Mouse (Mus musculus) forebrain, embryonic 12.5 days (tissue): Measurements from ENCODE around the gene Sox5. TPM values are rescaled to one million over a fixed set of nuclear protein-coding genes. Genes with fewer than 3 reads are reported as not detected.
A peak's percentile ranks its signal among the peaks of the same experiment; 100 is the strongest.

Experiments
- ATAC-seq: fragments of 200-750 bp; cut with Nextera tagmentation; 2 replicates; pipeline ENCODE4 v1.8.0; 2017; ENCODE audit warnings: moderate TSS enrichment; ENCODE audit not compliant: low FRiP score
- H3K27ac ChIP-seq: fragments of 300-500 bp; sonication (generic); 2 replicates; pipeline ENCODE4 v1.5.1; 2016; ENCODE audit warnings: mild to moderate bottlenecking
- H3K27me3 ChIP-seq: fragments of 300-500 bp; sonication (generic); 2 replicates; pipeline ENCODE4 v1.6.1; 2016; ENCODE audit warnings: mild to moderate bottlenecking
- H3K36me3 ChIP-seq: fragments of 300-500 bp; sonication (generic); replicated peaks from 2 replicates; pipeline ENCODE4 v1.6.1; 2016; ENCODE audit warnings: mild to moderate bottlenecking
- H3K4me1 ChIP-seq: fragments of 300-500 bp; sonication (generic); 2 replicates; pipeline ENCODE4 v1.6.1; 2016
- H3K4me2 ChIP-seq: fragments of 300-500 bp; sonication (generic); 2 replicates; pipeline ENCODE4 v1.6.1; 2016; ENCODE audit warnings: mild to moderate bottlenecking, moderate library complexity
- H3K4me3 ChIP-seq: fragments of 300-500 bp; sonication (generic); replicated peaks from 2 replicates; pipeline ENCODE4 v1.5.1; 2016; ENCODE audit warnings: mild to moderate bottlenecking
- H3K9ac ChIP-seq: fragments of 300-500 bp; sonication (generic); 2 replicates; pipeline ENCODE4 v1.6.1; 2016; ENCODE audit warnings: mild to moderate bottlenecking
- H3K9me3 ChIP-seq: fragments of 300-500 bp; sonication (generic); 2 replicates; pipeline ENCODE4 v1.6.1; 2016
- WGBS: fragments of 180-500 bp; shearing (Covaris S2); methylation state at CpG from one replicate; pipeline ENCODE4 v1.1.7; 2016; 5-methylcytosine and 5-hydroxymethylcytosine counted together
- polyA plus RNA-seq: library from polyadenylated mRNA; unstranded; fragments of >200 nt; fragmentation: Nextera tagmentation; extraction: Ambion mirVana; gene quantifications from 2 replicates; pipeline ENCODE4 v1.2.1, GENCODE M21; 2016

The Sox5 gene
- polyA plus RNA-seq, 1 experiment from 2014 or later, result 89.0 TPM

DNA sequence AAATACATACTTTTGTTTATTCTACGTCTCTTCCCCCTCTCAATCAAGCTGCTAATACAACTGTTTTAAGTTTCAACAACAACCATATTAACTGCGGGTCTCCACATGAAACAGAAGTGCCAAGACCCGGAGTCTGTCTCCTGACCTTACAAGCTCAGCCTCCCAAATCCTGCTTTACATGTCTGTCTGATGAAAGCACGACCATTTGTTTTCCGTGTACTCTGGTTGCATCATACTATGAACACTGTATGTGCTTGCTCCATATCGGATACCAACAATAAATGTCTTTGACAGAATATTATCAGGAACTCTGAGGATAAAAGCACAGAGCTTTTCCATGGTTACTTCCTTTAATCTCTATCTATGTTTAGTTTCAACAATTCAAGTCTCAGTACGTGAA lies 516.8 kb downstream of the Sox5 start:
- H3K9ac ChIP-seq, result no peak overlapping the region
- 76% methylated on average over 7 of the region's 7 CpGs for WGBS
- H3K9me3 ChIP-seq, result no peaks in the 10 kb centered on the region
- H3K27ac ChIP-seq, result no peak overlapping the region
- no peak overlapping the region for H3K4me2 ChIP-seq
- peaks cover 9% of the 10 kb centered on the region for H3K4me1 ChIP-seq
- no peaks in the 10 kb centered on the region for H3K27me3 ChIP-seq
- ATAC-seq, result no peak
- no peaks in the 10 kb centered on the region for H3K36me3 ChIP-seq
- H3K4me3 ChIP-seq, result no peak overlapping the region

DNA sequence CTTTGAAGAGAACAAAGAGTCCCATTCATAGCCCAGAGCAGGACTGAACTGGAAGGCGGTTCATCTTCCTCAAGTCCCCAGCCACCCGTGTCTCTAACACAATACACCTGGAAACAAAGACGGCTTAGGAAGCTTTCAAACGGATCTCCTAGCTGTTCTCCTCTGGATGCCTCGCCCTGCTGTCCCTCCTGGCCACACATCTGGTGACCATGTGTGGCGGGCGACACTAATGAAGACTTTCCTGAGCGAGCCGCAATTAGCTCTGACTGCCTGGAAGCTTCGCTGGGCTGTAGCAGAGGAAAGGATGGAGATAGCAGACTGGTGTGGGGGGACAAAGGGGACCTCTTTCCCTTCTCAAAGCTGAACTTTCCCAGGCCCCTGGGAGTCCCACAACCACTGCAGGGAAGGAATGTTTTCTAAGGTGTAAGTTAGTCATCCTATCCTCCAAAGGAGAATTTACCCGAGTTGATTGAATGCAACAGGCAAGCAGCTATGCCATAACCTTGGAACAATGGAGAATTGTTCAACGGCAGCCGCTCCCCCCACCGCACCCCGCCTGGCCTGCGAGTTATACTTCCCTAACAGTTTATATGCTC lies 517.4 kb downstream of the Sox5 start:
- Histone ChIP-seq H3K27me3 (no peaks in the 10 kb centered on the region), H3K27ac (no peak overlapping the region), H3K9me3 (no peaks in the 10 kb centered on the region), H3K9ac (no peak overlapping the region), H3K4me3 (no peak overlapping the region), H3K4me1 (peaks cover 9% of the 10 kb centered on the region), H3K36me3 (no peaks in the 10 kb centered on the region), H3K4me2 (no peak overlapping the region)
- WGBS, result 23% methylated on average over 16 of the region's 16 CpGs
- 0 out of 2 replicates have a peak, but pooled peaks have one; percentile 33 for ATAC-seq

DNA sequence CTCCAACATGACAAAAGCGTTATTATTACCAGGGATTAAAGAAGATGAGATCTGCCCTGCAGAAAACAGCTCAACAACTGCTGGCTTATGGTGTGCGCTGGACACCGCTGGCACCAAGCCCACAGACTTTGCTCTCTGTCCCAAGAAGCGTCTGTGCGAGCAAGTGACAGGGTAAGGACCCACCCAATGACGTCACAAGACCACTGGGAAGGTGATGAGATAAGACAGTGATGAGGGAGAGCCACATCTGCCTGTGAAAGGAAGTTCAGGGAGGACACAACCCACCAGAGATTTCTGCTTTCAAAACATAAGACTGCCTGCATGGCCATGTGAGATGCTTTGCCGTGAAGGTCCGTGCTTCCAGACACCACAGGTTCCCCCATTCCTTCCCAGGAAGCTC lies 525.3 kb downstream of the Sox5 start:
- H3K27ac ChIP-seq, result no peak overlapping the region
- no peaks in the 10 kb centered on the region for H3K36me3 ChIP-seq
- H3K4me2 ChIP-seq, result no peak overlapping the region
- H3K9me3 ChIP-seq, result no peaks in the 10 kb centered on the region
- WGBS, result 70% methylated on average over 8 of the region's 8 CpGs
- no peak for ATAC-seq
- H3K4me1 ChIP-seq, result peaks cover 33% of the 10 kb centered on the region
- H3K27me3 ChIP-seq, result no peaks in the 10 kb centered on the region
- no peak overlapping the region for H3K4me3 ChIP-seq
- H3K9ac ChIP-seq, result no peak overlapping the region

DNA sequence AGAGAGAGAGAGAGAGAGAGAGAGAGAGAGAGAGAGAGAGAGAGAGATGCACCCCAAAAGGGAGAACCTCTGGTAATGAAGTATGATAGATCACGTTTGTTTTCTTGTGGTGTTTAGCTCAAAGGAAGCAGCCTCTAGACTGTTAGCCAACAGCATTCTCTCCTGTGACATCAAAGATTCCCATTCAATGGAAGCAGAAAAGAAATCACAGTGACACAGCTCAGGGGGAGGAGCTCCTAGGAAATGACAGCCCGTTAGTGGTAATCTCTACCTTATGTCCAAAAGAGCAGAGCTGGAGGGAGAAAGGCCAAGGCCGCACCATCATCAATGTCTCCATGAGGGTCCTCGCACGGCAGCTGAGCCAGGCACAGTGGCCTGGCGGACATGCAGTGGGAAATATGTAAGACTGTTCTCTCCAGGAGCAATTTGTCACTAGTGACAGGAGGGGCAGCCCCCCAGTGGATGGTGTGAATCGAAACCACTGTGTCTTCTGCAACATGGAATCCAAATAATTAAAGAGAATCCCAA lies 529.5 kb downstream of the Sox5 start:
- Histone ChIP-seq H3K27ac (peak overlapping the region; percentile 88), H3K9me3 (no peaks in the 10 kb centered on the region), H3K4me3 (no peak overlapping the region), H3K4me2 (peak overlapping the region; percentile 10; the same call in 1 of the 2 replicates), H3K36me3 (no peaks in the 10 kb centered on the region), H3K4me1 (peaks cover 46% of the 10 kb centered on the region), H3K9ac (no peak overlapping the region), H3K27me3 (no peaks in the 10 kb centered on the region)
- WGBS, result 20% methylated on average over 7 of the region's 7 CpGs
- ATAC-seq, result peak; percentile 37

DNA sequence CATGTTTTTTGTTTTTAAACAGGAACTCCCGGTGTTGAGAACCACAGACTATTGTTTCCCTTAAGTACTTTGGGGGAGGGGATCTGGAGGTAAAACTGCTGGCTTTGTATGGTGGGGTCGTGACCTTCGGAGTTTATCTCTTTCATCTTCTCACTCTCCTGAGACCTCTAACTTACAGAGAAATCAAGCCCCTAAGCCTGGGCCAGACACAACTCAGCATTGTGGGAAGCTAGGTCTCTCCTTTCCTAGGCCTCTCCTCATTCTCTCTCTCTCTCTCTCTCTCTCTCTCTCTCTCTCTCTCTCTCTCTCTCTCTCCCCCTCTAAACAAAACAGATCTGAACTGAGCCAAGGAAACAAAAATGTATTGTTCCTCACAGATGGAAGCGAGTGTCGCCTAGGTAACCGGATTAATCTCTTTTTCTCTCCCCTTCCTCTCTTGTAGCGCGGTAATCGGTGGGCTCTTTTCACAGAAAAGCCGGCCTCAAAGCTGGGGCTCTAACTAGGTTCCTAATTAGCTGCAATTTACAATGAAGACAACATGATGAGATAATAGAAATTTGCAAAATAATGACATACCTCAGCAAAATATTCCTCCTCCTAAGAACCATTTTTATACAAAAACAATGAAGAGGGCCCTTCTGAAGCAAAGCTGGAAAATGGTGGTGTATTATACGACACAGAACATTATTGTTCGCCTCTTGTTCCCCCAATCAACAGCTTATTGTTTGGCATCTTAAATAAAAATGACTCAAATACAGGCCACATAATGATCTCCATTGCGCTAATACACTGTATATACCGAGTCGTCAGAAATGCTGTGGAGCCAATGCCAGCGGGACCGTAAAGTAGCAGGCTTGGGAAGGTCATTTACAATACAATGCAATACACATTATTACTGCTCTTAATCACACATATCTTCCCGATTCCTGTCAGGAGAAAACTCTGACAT lies 530.3 kb downstream of the Sox5 start:
- Histone ChIP-seq H3K4me3 (no peak overlapping the region), H3K4me1 (peaks cover 43% of the 10 kb centered on the region), H3K9ac (no peak overlapping the region), H3K27me3 (no peaks in the 10 kb centered on the region), H3K9me3 (no peaks in the 10 kb centered on the region), H3K27ac (peak overlapping the region; percentile 88), H3K36me3 (no peaks in the 10 kb centered on the region), H3K4me2 (no peak overlapping the region; the same call in none of the 2 replicates)
- 4% methylated on average over 18 of the region's 18 CpGs for WGBS
- ATAC-seq, result peak; percentile 86

DNA sequence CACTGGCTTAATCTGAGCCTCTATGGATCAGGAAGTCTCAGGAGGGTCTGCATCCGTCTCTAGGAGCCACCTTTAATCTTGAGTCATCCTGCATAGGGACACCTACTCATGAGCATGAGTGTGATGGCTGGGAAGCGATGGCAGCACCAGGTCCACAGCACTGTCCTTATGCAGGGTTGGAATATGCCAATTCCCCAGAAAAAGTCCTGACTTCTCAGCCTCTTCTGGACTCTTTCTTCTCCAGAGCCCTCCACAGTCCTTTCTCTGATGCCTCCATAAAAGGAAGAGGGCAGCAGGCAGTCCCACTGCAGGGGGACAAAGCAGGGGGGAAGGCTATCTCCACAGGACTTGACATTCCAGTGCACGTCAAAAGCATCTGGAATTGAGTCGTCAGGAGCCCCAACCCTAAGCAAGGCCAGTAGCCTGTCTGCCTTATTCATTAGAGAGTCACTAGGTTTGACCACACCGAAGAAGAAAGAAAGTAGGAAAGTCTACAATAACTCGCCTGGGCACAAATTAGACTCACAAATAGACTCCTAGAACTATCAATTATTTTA lies 531.1 kb downstream of the Sox5 start:
- no peaks in the 10 kb centered on the region for H3K27me3 ChIP-seq

DNA sequence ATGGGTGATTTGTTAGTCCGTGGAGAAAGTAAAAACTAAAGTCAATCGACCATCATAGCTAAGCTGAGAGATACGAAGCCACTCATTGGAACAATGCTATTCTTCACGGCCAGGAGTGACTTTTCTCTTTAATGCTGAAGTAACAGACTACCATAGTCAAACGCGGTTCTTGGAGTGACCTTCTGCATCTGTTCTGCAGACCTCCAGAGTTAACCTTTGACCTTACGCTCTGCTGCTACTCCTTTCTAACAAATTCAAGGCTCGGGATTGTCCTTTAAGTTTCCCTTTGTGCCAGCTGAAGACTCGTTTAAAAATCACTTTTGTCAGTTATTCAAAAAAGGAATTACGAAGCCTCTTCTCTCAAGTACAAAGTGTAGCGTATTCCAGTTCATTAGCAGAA lies 545.2 kb downstream of the Sox5 start:
- no peak for ATAC-seq
- H3K4me1 ChIP-seq, result 0 out of 2 replicates have a peak, but pooled peaks cover 2% of the 10 kb centered on the region
- H3K9ac ChIP-seq, result no peak overlapping the region
- H3K36me3 ChIP-seq, result no peaks in the 10 kb centered on the region
- H3K4me2 ChIP-seq, result no peak overlapping the region
- WGBS, result 57% methylated on average over 11 of the region's 11 CpGs
- H3K9me3 ChIP-seq, result 0 out of 2 replicates have a peak, but pooled peaks cover 1% of the 10 kb centered on the region
- H3K27me3 ChIP-seq, result no peaks in the 10 kb centered on the region
- no peak overlapping the region for H3K4me3 ChIP-seq
- H3K27ac ChIP-seq, result no peak overlapping the region

More for the DNA sequence above, 531.1 kb downstream of the Sox5 start:
- WGBS, result 12% methylated on average over 6 of the region's 6 CpGs
- 0 out of 2 replicates have a peak, but pooled peaks have one; percentile 15 for ATAC-seq
- H3K9ac ChIP-seq, result no peak overlapping the region
- H3K4me3 ChIP-seq, result no peak overlapping the region
- H3K9me3 ChIP-seq, result no peaks in the 10 kb centered on the region
- H3K4me1 ChIP-seq, result peaks cover 35% of the 10 kb centered on the region
- no peaks in the 10 kb centered on the region for H3K36me3 ChIP-seq
- H3K4me2 ChIP-seq, result no peak overlapping the region
- H3K27ac ChIP-seq, result peak overlapping the region; percentile 88

DNA sequence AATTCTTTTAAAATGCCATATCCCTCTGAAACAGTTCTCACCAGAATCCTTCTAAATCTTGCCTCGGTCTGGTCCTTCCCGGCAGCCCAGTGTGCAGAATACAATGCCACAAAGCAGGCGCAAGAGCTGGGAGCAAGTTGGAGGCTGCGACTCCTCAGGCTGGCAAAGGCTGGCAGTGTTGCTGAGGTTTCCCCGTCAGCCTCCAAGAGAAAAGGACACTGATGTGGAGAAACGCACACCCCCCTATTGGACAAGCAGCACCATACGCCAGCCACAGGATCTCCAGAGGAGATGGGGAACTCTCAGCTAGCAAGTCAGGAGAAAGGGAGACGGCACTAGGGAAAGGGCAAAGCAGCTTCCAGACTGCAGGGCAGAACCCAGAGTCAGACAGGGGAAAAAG lies 577.8 kb downstream of the Sox5 start:
- H3K4me3 ChIP-seq, result peak overlapping the region; percentile 25
- H3K4me2 ChIP-seq, result peak overlapping the region; percentile 51

DNA sequence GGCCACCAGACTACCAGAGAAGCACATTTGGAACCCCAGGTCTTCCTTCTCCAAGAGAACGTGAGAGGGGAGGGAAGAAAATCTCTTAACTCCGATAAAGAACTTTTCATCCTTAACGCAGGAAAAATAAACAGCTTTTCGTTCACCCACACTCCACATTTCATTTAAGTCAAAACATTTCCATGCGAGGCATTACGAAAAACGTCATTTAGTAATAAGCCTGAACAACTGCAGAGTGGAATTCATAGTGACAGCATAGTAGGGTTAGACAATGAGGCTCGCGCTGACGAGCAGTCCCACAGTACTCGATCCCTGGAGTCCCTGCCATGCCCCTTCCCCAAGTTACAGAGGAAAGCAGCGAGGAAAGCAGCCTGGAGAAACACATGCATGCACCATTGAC lies 578.8 kb downstream of the Sox5 start:
- WGBS, result 28% methylated on average over 12 of the region's 12 CpGs
- H3K4me3 ChIP-seq, result peak overlapping the region; percentile 25
- no peaks in the 10 kb centered on the region for H3K36me3 ChIP-seq
- H3K27me3 ChIP-seq, result no peaks in the 10 kb centered on the region
- no peak overlapping the region for H3K27ac ChIP-seq
- 0 out of 2 replicates have a peak overlapping the region, but pooled peaks have one; percentile 29 for H3K9ac ChIP-seq
- peaks cover 49% of the 10 kb centered on the region for H3K4me1 ChIP-seq
- peak overlapping the region; percentile 51 for H3K4me2 ChIP-seq
- no peaks in the 10 kb centered on the region for H3K9me3 ChIP-seq
- ATAC-seq, result no peak

More for the DNA sequence above, 577.8 kb downstream of the Sox5 start:
- H3K27ac ChIP-seq, result peak overlapping the region; percentile 59
- peak; percentile 39 for ATAC-seq
- H3K27me3 ChIP-seq, result no peaks in the 10 kb centered on the region
- no peaks in the 10 kb centered on the region for H3K36me3 ChIP-seq
- peak overlapping the region; percentile 50 for H3K9ac ChIP-seq
- H3K4me1 ChIP-seq, result peaks cover 55% of the 10 kb centered on the region
- no peaks in the 10 kb centered on the region for H3K9me3 ChIP-seq
- 6% methylated on average over 8 of the region's 8 CpGs for WGBS

DNA sequence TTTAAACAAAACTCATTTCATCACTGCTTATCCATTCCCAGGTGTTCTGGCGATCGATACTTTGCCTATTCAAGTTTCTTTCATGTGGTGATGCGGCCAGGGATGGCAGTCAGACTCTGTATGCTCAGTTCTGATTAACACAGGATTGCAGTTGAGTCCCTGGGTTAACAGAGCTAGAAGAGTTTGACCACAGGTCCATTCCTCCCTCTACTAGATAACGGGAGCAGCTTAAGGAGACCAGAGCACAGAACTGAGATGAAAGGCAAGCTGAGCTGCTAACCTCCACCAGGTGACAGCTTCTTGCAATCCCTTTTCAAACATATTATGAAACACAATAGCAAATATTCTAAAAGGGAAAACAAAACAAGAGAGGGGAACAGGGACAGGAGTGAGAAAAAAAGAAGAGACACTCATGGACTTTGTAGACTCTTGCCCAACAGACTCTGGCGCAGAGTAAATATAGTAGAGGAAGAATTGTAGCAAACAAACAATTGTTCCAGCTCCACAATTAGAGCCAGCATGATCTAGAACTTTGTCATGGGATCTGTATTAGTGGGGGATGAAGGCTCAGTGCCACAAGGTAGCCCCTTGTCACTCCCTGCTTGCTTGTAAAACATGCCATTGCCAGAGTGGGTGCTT lies 580.3 kb downstream of the Sox5 start:
- 80% methylated on average over 5 of the region's 5 CpGs for WGBS
- no peaks in the 10 kb centered on the region for H3K27me3 ChIP-seq
- no peak overlapping the region for H3K4me3 ChIP-seq
- H3K4me1 ChIP-seq, result peaks cover 54% of the 10 kb centered on the region
- H3K9ac ChIP-seq, result no peak overlapping the region
- no peak overlapping the region for H3K4me2 ChIP-seq
- no peaks in the 10 kb centered on the region for H3K36me3 ChIP-seq
- H3K27ac ChIP-seq, result no peak overlapping the region
- no peaks in the 10 kb centered on the region for H3K9me3 ChIP-seq
- no peak for ATAC-seq

DNA sequence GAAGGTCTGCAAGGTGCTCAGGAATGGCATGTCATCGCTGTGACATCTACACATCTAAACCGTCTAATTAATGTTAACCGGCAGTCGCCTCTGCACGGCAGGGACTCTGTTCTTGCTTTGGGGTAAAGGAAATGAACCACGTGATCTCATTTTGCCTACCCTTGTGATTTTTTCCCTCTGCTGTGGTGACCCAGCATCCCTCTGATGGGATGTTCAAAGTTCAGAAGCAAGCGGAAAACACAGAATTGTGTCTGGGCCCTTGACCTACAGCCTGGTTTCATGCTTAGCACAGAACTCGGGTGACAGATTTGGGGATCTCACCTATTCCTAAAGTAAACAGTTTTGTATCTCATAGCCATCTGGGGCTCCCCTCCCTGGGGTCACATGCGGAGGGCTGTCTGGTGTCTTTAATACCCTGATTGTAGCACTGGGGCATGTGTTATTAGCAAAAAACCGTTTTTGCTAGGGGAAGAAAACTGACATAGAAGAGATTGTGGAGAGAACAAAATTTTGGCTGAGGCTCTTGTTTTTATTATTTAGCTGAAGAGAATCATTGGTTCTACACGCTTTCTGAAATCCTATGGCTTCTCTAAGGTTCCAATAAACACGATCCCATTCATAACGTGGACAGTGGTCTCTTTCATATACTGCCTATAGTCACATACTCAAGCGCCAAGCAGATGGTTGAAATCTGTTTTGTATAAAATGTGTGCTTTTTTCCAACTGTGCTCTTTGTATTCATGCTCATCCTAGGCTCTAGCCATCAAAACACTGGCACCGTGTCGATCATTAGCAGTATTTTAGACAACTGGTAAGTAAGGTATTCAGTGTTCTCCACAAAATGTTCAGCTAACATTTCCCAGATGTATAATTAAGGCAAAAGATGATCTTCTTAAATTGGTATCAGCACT lies 584.3 kb downstream of the Sox5 start:
- Histone ChIP-seq H3K36me3 (no peaks in the 10 kb centered on the region), H3K4me3 (no peak overlapping the region), H3K9me3 (0 out of 2 replicates have a peak, but pooled peaks cover under 1% of the 10 kb centered on the region), H3K27ac (peak overlapping the region; percentile 61; the same call in 1 of the 2 replicates), H3K4me2 (no peak overlapping the region), H3K9ac (no peak overlapping the region; the same call in 1 of the 2 replicates), H3K4me1 (peaks cover 27% of the 10 kb centered on the region), H3K27me3 (no peaks in the 10 kb centered on the region)
- 54% methylated on average over 16 of the region's 16 CpGs for WGBS
- peak; percentile 39; the same call in 1 of the 2 replicates for ATAC-seq
